Mouse (Mus musculus) brown adipose tissue, adult 24 weeks (tissue): ENCODE results near the gene Ptges. TPM values are rescaled to one million over a fixed set of nuclear protein-coding genes. Genes with fewer than 3 reads are reported as not detected.
"Not testable (repeated sequence)": the region's sequence is repeated elsewhere in the genome, so short reads cannot be mapped to it uniquely, and the experiment has no call there.

Source experiments
- H3K27ac ChIP-seq: fragments of 200-500 bp; replicated peaks from 2 replicates; pipeline ENCODE4 v1.5.1; 2012; ENCODE audit warnings: low read depth, mild to moderate bottlenecking, low read length
- H3K4me1 ChIP-seq: fragments of 200-500 bp; 2 replicates; pipeline ENCODE4 v1.6.1; 2012; ENCODE audit warnings: low read length, mixed read lengths; ENCODE audit not compliant: control insufficient read depth, insufficient read depth, insufficient read length
- H3K4me3 ChIP-seq: fragments of 200-500 bp; 2 replicates; pipeline ENCODE4 v1.5.1; 2012; ENCODE audit warnings: low read depth, mild to moderate bottlenecking, low read length, moderate library complexity; ENCODE audit not compliant: insufficient read depth
- polyA plus RNA-seq: library from polyadenylated mRNA; stranded (reverse); fragments of >200 nt; gene quantifications from 2 replicates; pipeline ENCODE4 v1.2.4, GENCODE M21; 2012; ENCODE audit not compliant: missing spikeins, insufficient read depth, insufficient read length

Ptges gene
- polyA plus RNA-seq, 1 experiment = 15.6 TPM

GRCm38 (mm10) chr2:30938574-30938991 is 8.9 kb upstream of the Ptges start:
- Histone ChIP-seq H3K27ac (no peak overlapping the region), H3K4me3 (no peak overlapping the region), H3K4me1 (no peaks in the 10 kb centered on the region)

- Histone ChIP-seq H3K4me1 (no peaks in the 10 kb centered on the region), H3K4me3 (no peak overlapping the region), H3K27ac (no peak overlapping the region)
Measured at GRCm38 (mm10) chr2:30937731-30938130, 8.1 kb upstream of the Ptges start.

GRCm38 (mm10) chr2:30936808-30937207 is 7.1 kb upstream of the Ptges start:
- Histone ChIP-seq H3K4me3 (no peak overlapping the region), H3K27ac (no peak overlapping the region), H3K4me1 (no peaks in the 10 kb centered on the region)

GRCm38 (mm10) chr2:30933917-30934450 is 4.3 kb upstream of the Ptges start:
- H3K4me3 ChIP-seq = no peak overlapping the region
- peaks cover 4% of the 10 kb centered on the region; the same call in 1 of the 2 replicates for H3K4me1 ChIP-seq
- H3K27ac ChIP-seq = no peak overlapping the region

- no peak overlapping the region for H3K4me3 ChIP-seq
- H3K27ac ChIP-seq = no peak overlapping the region
- H3K4me1 ChIP-seq = peaks cover 7% of the 10 kb centered on the region; the same call in 1 of the 2 replicates
Measured at GRCm38 (mm10) chr2:30933032-30933431, 3.4 kb upstream of the Ptges start.

GRCm38 (mm10) chr2:30931922-30932321 is 2.3 kb upstream of the Ptges start:
- Histone ChIP-seq H3K4me1 (peaks cover 16% of the 10 kb centered on the region), H3K4me3 (no peak overlapping the region), H3K27ac (no peak overlapping the region)

GRCm38 (mm10) chr2:30930846-30931245 is 1.2 kb upstream of the Ptges start:
- not testable (repeated sequence) for H3K4me3 ChIP-seq, H3K27ac ChIP-seq
- H3K4me1 ChIP-seq = peaks cover 20% of the 10 kb centered on the region

- H3K27ac ChIP-seq = peak overlapping the region; percentile 8; the same call in 1 of the 2 replicates
- H3K4me3 ChIP-seq = peak overlapping the region; percentile 35
- peaks cover 20% of the 10 kb centered on the region for H3K4me1 ChIP-seq
Measured at GRCm38 (mm10) chr2:30928893-30929482, 675 bp downstream of the Ptges start.

GRCm38 (mm10) chr2:30927844-30928628 is 1.6 kb downstream of the Ptges start:
- no peak overlapping the region for H3K4me3 ChIP-seq
- H3K27ac ChIP-seq = peak overlapping the region; percentile 69
- H3K4me1 ChIP-seq = peaks cover 20% of the 10 kb centered on the region

GRCm38 (mm10) chr2:30927151-30927781 is 2.4 kb downstream of the Ptges start:
- H3K27ac ChIP-seq = peak overlapping the region; percentile 69
- H3K4me3 ChIP-seq = no peak overlapping the region
- H3K4me1 ChIP-seq = peaks cover 20% of the 10 kb centered on the region

GRCm38 (mm10) chr2:30926381-30926780 is 3.3 kb downstream of the Ptges start:
- no peak overlapping the region for H3K27ac ChIP-seq

GRCm38 (mm10) chr2:30925181-30925580 is 4.5 kb downstream of the Ptges start:
- Histone ChIP-seq H3K4me3 (no peak overlapping the region), H3K4me1 (peaks cover 20% of the 10 kb centered on the region), H3K27ac (no peak overlapping the region)

More at GRCm38 (mm10) chr2:30926381-30926780, 3.3 kb downstream of the Ptges start:
- Histone ChIP-seq H3K4me3 (no peak overlapping the region), H3K4me1 (peaks cover 20% of the 10 kb centered on the region)

GRCm38 (mm10) chr2:30923099-30923498 is 6.6 kb downstream of the Ptges start:
- Histone ChIP-seq H3K4me3 (no peak overlapping the region), H3K27ac (no peak overlapping the region), H3K4me1 (peaks cover 13% of the 10 kb centered on the region)

GRCm38 (mm10) chr2:30920216-30920615 is 9.4 kb downstream of the Ptges start:
- Histone ChIP-seq H3K27ac (no peak overlapping the region), H3K4me1 (no peaks in the 10 kb centered on the region), H3K4me3 (no peak overlapping the region)

- H3K27ac ChIP-seq = no peak overlapping the region
- H3K4me1 ChIP-seq = no peaks in the 10 kb centered on the region
- no peak overlapping the region for H3K4me3 ChIP-seq
Measured at GRCm38 (mm10) chr2:30918780-30919329, 10.8 kb downstream of the Ptges start.
